Mouse (Mus musculus) kidney, postnatal 0 days (tissue): Measurements from ENCODE around the gene Zfp668. TPM values are rescaled to one million over a fixed set of nuclear protein-coding genes. Genes with fewer than 3 reads are reported as not detected.
A peak's percentile ranks its signal among the peaks of the same experiment; 100 is the strongest.

Experiments used
- ATAC-seq: fragments of 200-750 bp; cut with Nextera tagmentation; replicated peaks from 2 replicates; pipeline ENCODE4 v1.8.0; 2017; ENCODE audit warnings: low read depth, moderate number of reproducible peaks, moderate TSS enrichment, moderate library complexity; ENCODE audit not compliant: low FRiP score
- DNase-seq: peaks from one replicate; pipeline ENCODE4 v3.0.0-alpha.2; 2016; ENCODE audit warnings: low spot score
- H3K27ac ChIP-seq: fragments of 300-500 bp; sonication (generic); 2 replicates; pipeline ENCODE4 v1.5.1; 2014; ENCODE audit warnings: mild to moderate bottlenecking
- H3K27me3 ChIP-seq: fragments of 300-500 bp; sonication (generic); 2 replicates; pipeline ENCODE4 v1.6.1; 2014; ENCODE audit warnings: low read length, mixed read lengths; ENCODE audit not compliant: insufficient read depth
- H3K36me3 ChIP-seq: fragments of 300-500 bp; sonication (generic); 2 replicates; pipeline ENCODE4 v1.6.1; 2014; ENCODE audit warnings: low read length, mixed read lengths; ENCODE audit not compliant: insufficient read depth
- H3K4me1 ChIP-seq: fragments of 300-500 bp; sonication (generic); replicated peaks from 2 replicates; pipeline ENCODE4 v1.6.1; 2014; ENCODE audit warnings: antibody characterized with exemption, low read length, mixed read lengths; ENCODE audit not compliant: insufficient read depth
- H3K4me2 ChIP-seq: fragments of 300-500 bp; sonication (generic); 2 replicates; pipeline ENCODE4 v1.6.1; 2014; ENCODE audit warnings: mild to moderate bottlenecking, low read length, moderate library complexity, mixed read lengths
- H3K4me3 ChIP-seq: fragments of 300-500 bp; sonication (generic); replicated peaks from 2 replicates; pipeline ENCODE4 v1.5.1; 2014; ENCODE audit warnings: low read depth, low read length
- H3K9ac ChIP-seq: fragments of 300-500 bp; sonication (generic); 2 replicates; pipeline ENCODE4 v1.6.1; 2014; ENCODE audit warnings: low read depth, low read length
- H3K9me3 ChIP-seq: fragments of 300-500 bp; sonication (generic); replicated peaks from 2 replicates; pipeline ENCODE4 v1.6.1; 2016; ENCODE audit warnings: low read length, inconsistent platforms, mixed read lengths
- CTCF ChIP-seq: IDR thresholded peaks from 2 replicates; pipeline ENCODE4 v1.5.1; 2016; ENCODE audit warnings: antibody characterized with exemption, low read depth, mild to moderate bottlenecking, moderate library complexity
- WGBS: fragments of 180-500 bp; shearing (Covaris S2); extraction: QIAGEN DNeasy Blood & Tissue Kit; methylation state at CpG from one replicate; pipeline ENCODE4 v1.1.7; 2014; 5-methylcytosine and 5-hydroxymethylcytosine counted together
- polyA plus RNA-seq: library from polyadenylated mRNA; unstranded; fragments of >200 nt; fragmentation: Nextera tagmentation; extraction: Ambion mirVana; gene quantifications from 2 replicates; pipeline ENCODE4 v1.2.1, GENCODE M21; 2015

The Zfp668 gene
- polyA plus RNA-seq = 12.5 and 13.3 TPM in 2 replicates

DNA sequence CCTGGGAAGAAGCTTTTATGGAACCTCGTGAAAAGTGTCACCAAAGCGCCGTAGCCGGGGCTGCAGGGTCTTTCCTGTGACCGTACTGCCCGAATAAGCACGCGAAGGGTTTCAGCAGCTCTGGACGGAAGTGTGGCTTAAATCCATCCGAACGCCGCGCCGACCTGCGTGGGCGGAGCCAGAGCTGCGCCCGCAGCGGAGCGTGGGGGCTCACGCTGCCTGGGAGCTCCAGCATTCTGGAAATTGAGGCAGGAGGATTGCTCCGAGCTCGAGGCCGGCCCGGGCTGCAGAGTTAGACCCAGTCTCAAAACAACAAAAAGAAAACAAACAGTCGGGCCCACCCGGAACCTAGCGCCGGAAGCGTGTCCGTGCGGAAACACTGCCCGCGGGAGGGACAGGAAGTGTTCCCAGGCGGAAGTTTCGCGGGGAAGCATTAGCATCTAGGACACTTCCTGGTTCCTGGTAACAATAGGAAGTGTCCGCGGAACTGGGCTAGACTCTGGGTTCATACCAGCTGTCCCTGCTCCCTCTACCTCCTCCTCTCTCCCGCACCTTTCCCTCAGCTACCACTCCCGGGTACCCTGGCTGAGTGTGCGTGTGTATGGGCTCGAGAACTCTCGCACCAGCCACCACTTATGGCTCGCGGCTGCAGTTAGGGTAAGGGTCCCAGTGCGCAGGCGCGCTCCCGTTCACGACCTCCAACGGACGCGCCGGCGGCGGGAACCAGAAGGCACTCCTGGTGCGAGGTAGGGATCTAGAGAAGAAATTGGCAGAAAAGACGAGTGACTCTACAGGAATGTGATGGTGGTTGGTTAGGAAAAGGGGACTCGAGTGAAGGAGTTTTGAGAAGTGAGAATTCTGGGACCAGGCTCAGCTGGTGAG lies at the start of gene Zfp668:
Zfp668 (minus strand) TSS at position 362 of the 882 bp plus-strand sequence.
- under 1% methylated on average over 60 of the region's 60 CpGs for WGBS
- no peaks in the 10 kb centered on the region for H3K27me3 ChIP-seq
- peak within 1 kb of the TSS; percentile 66 for H3K4me2 ChIP-seq
- peak within 1 kb of the TSS; percentile 90 for H3K9ac ChIP-seq
- ATAC-seq = peak; percentile 61
- H3K9me3 ChIP-seq = no peaks in the 10 kb centered on the region
- peaks cover 35% of the 10 kb centered on the region for H3K36me3 ChIP-seq
- peak within 1 kb of the TSS; percentile 79 for H3K4me3 ChIP-seq
- peak within 1 kb of the TSS; percentile 98 for H3K27ac ChIP-seq
- H3K4me1 ChIP-seq = peaks cover 16% of the 10 kb centered on the region; the same call in 1 of the 2 replicates
- no peak for TF ChIP-seq CTCF
- peak; percentile 96 for DNase-seq

GRCm38 (mm10) chr7:127926066-127926465 lies 49.4 kb upstream of the Zfp668 start:
- DNase-seq (no peak), ATAC-seq (peak; percentile 15)
- Histone ChIP-seq H3K27ac (peak overlapping the region; percentile 93), H3K9ac (peak overlapping the region; percentile 24; the same call in 1 of the 2 replicates), H3K36me3 (peaks cover 22% of the 10 kb centered on the region), H3K27me3 (no peaks in the 10 kb centered on the region), H3K9me3 (no peaks in the 10 kb centered on the region), H3K4me2 (no peak overlapping the region), H3K4me1 (peaks cover 20% of the 10 kb centered on the region), H3K4me3 (no peak overlapping the region)
- no peak for TF ChIP-seq CTCF
- WGBS = 65% methylated on average over 8 of the region's 8 CpGs

- Histone ChIP-seq H3K9ac (0 out of 2 replicates have a peak overlapping the region, but pooled peaks have one; percentile 24), H3K9me3 (no peaks in the 10 kb centered on the region), H3K27me3 (no peaks in the 10 kb centered on the region), H3K4me1 (peaks cover 20% of the 10 kb centered on the region), H3K27ac (peak overlapping the region; percentile 93), H3K36me3 (peaks cover 22% of the 10 kb centered on the region), H3K4me2 (no peak overlapping the region), H3K4me3 (no peak overlapping the region)
- peak; percentile 66 for DNase-seq
- WGBS = 43% methylated on average over 5 of the region's 5 CpGs
- no peak for TF ChIP-seq CTCF
- peak; percentile 81 for ATAC-seq
Observed at GRCm38 (mm10) chr7:127925252-127925651, 48.6 kb upstream of the Zfp668 start.

GRCm38 (mm10) chr7:127923714-127924113 lies 47.1 kb upstream of the Zfp668 start:
- H3K27ac ChIP-seq = peak overlapping the region; percentile 93; the same call in 1 of the 2 replicates
- no peak overlapping the region; the same call in 1 of the 2 replicates for H3K9ac ChIP-seq
- H3K27me3 ChIP-seq = no peaks in the 10 kb centered on the region
- 82% methylated on average over 5 of the region's 5 CpGs for WGBS
- no peak for TF ChIP-seq CTCF
- peaks cover 22% of the 10 kb centered on the region for H3K36me3 ChIP-seq
- peaks cover 20% of the 10 kb centered on the region for H3K4me1 ChIP-seq
- no peak for ATAC-seq
- no peaks in the 10 kb centered on the region for H3K9me3 ChIP-seq
- no peak for DNase-seq
- no peak overlapping the region for H3K4me2 ChIP-seq
- no peak overlapping the region for H3K4me3 ChIP-seq

DNA sequence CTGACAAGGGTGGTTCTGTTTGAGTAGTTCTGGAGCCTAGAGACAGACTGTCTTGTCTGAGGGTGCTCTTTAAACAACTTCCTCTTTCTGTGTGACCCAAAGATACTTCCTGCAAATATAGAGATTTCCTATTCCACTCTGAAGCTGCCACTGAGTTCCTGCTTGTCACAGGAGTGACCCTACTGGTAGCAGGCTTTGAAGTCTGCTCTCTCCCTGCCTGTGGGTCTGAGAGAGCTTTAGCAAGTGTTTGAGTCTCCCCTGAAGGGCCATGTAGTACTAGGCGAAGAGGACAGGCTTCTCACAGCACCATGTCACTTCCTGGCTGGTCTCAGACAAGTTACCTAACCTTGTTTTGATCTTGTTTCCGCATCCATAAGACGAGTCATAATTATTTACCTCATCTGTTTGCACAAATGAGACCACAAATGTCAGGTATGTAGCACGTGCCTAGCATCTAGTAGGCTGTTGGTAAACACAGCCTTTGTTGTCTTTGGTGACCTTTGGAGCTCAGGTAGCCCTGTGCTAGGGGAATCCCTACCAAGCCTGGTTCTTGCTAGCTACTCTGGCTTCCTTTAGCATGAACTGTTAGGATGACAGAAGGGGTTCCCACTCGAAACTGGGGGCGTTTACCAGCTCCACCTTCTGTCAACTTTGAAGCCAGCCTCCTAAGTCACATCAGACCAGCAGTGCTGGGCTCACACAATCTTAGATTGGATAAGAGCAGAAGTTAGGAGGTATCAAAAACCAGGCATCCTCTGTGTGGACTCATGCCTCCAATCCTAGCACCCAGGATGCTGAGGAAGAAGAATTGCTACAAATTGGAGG lies 46.0 kb upstream of the Zfp668 start:
- Histone ChIP-seq H3K4me1 (peaks cover 17% of the 10 kb centered on the region), H3K27me3 (no peaks in the 10 kb centered on the region), H3K9me3 (no peaks in the 10 kb centered on the region), H3K9ac (no peak overlapping the region), H3K4me2 (no peak overlapping the region), H3K27ac (peak overlapping the region; percentile 44), H3K4me3 (no peak overlapping the region), H3K36me3 (peaks cover 22% of the 10 kb centered on the region)
- DNase-seq = no peak
- no peak for TF ChIP-seq CTCF
- no peak for ATAC-seq
- 70% methylated on average over 6 of the region's 6 CpGs for WGBS

- no peaks in the 10 kb centered on the region for H3K9me3 ChIP-seq
- H3K4me3 ChIP-seq = no peak overlapping the region
- no peak overlapping the region for H3K27ac ChIP-seq
- H3K36me3 ChIP-seq = peaks cover 24% of the 10 kb centered on the region
- H3K4me1 ChIP-seq = peaks cover 8% of the 10 kb centered on the region; the same call in 1 of the 2 replicates
- no peaks in the 10 kb centered on the region for H3K27me3 ChIP-seq
- peak; percentile 67 for TF ChIP-seq CTCF
- ATAC-seq = no peak
- no peak overlapping the region for H3K4me2 ChIP-seq
- H3K9ac ChIP-seq = no peak overlapping the region
- WGBS = 67% methylated on average over 8 of the region's 8 CpGs
- DNase-seq = peak; percentile 49
Observed at GRCm38 (mm10) chr7:127921516-127921915, 44.9 kb upstream of the Zfp668 start.
